Mouse (Mus musculus): Measurements from ENCODE around the gene Necab3.

DNA sequence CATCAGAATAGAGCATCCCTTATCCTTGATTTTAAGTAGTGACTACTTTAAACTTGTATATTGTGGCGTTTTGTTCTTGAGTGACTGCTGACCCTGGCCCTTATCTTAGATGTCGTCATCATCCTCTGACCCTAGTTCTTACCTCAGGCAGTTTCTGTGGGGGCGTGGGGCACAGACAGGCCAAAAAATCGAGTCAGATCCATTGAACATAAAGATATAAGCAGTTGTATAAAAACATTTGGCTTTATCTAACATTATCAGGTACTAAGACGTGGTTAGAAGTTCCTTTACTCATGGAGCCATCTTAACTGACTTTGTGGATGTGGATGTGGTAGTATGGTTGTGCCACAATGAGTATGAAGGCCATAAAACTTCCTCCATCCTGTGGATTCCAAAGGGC, 36.4 kb downstream of the Necab3 start:
- TF ChIP-seq CTCF (IDR thresholded peaks at IDR 0.05; ENCODE audit: insufficient read depth, low read length) (no peak), POLR2A (IDR thresholded peaks at IDR 0.05; ENCODE audit: borderline replicate concordance, extremely low read depth, low read depth, low read length) (no peak)

All from lung, adult 2 months (tissue).